Mouse (Mus musculus) lung, embryonic 14.5 days (tissue): ENCODE results near the gene Col4a2. TPM values are rescaled to one million over a fixed set of nuclear protein-coding genes. Genes with fewer than 3 reads are reported as not detected.

Experiments
- ATAC-seq: fragments of 200-750 bp; cut with Nextera tagmentation; 2 replicates; pipeline ENCODE4 v1.8.0; 2017; ENCODE audit warnings: mild to moderate bottlenecking, moderate TSS enrichment, moderate library complexity; ENCODE audit not compliant: insufficient read depth
- DNase-seq: peaks from one replicate; pipeline ENCODE4 v3.0.0-alpha.2; 2015
- H3K27ac ChIP-seq: fragments of 300-500 bp; sonication (generic); 2 replicates; pipeline ENCODE4 v1.5.1; 2014; ENCODE audit warnings: low read depth, mild to moderate bottlenecking, moderate library complexity
- H3K27me3 ChIP-seq: fragments of 300-500 bp; sonication (generic); 2 replicates; pipeline ENCODE4 v1.6.1; 2014; ENCODE audit warnings: low read length, control low read depth; ENCODE audit not compliant: insufficient read depth
- H3K36me3 ChIP-seq: fragments of 300-500 bp; sonication (generic); 2 replicates; pipeline ENCODE4 v1.6.1; 2014; ENCODE audit warnings: control low read depth; ENCODE audit not compliant: insufficient read depth
- H3K4me1 ChIP-seq: fragments of 300-500 bp; sonication (generic); 2 replicates; pipeline ENCODE4 v1.6.1; 2014; ENCODE audit warnings: antibody characterized with exemption, control low read depth; ENCODE audit not compliant: insufficient read depth
- H3K4me2 ChIP-seq: fragments of 300-500 bp; sonication (generic); 2 replicates; pipeline ENCODE4 v1.6.1; 2014; ENCODE audit warnings: mild to moderate bottlenecking
- H3K4me3 ChIP-seq: fragments of 300-500 bp; sonication (generic); 2 replicates; pipeline ENCODE4 v1.5.1; 2014; ENCODE audit warnings: low read depth, low read length
- H3K9ac ChIP-seq: fragments of 300-500 bp; sonication (generic); 2 replicates; pipeline ENCODE4 v1.6.1; 2014
- H3K9me3 ChIP-seq: fragments of 300-500 bp; sonication (generic); 2 replicates; pipeline ENCODE4 v1.6.1; 2016; ENCODE audit warnings: low read depth, low read length, control low read depth
- CTCF ChIP-seq: IDR thresholded peaks from 2 replicates; pipeline ENCODE4 v1.5.1; 2016; ENCODE audit warnings: antibody characterized with exemption, low read depth
- WGBS: fragments of 180-500 bp; shearing (Covaris S2); extraction: QIAGEN DNeasy Blood & Tissue Kit; methylation state at CpG from one replicate; pipeline ENCODE4 v1.1.7; 2014; 5-methylcytosine and 5-hydroxymethylcytosine counted together
- polyA plus RNA-seq: library from polyadenylated mRNA; unstranded; fragments of >200 nt; fragmentation: Nextera tagmentation; extraction: Ambion mirVana; gene quantifications from 2 replicates; pipeline ENCODE4 v1.2.1, GENCODE M21; 2014

Col4a2 gene
- polyA plus RNA-seq, 1 experiment from 2014 or later = 111 TPM

GRCm38 (mm10) chr8:11304027-11304601 lies 8.5 kb upstream of the Col4a2 start:
- 78% methylated on average over 6 of the region's 6 CpGs for WGBS
- Histone ChIP-seq H3K4me3 (no peak overlapping the region), H3K9ac (no peak overlapping the region), H3K4me2 (no peak overlapping the region), H3K4me1 (peaks cover 12% of the 10 kb centered on the region), H3K27ac (no peak overlapping the region), H3K27me3 (no peaks in the 10 kb centered on the region), H3K9me3 (no peaks in the 10 kb centered on the region), H3K36me3 (peaks cover 9% of the 10 kb centered on the region)
- DNase-seq = no peak
- no peak for TF ChIP-seq CTCF
- ATAC-seq = no peak

GRCm38 (mm10) chr8:11305539-11305938 lies 7.1 kb upstream of the Col4a2 start:
- Histone ChIP-seq H3K9ac (no peak overlapping the region), H3K4me2 (no peak overlapping the region)

GRCm38 (mm10) chr8:11307451-11307850 lies 5.2 kb upstream of the Col4a2 start:
- H3K9ac ChIP-seq = no peak overlapping the region
- no peak overlapping the region for H3K27ac ChIP-seq
- DNase-seq = no peak
- peaks cover 9% of the 10 kb centered on the region for H3K36me3 ChIP-seq
- no peak overlapping the region for H3K4me2 ChIP-seq
- WGBS = 76% methylated on average over 7 of the region's 7 CpGs
- no peak for TF ChIP-seq CTCF
- no peaks in the 10 kb centered on the region for H3K27me3 ChIP-seq
- no peaks in the 10 kb centered on the region; the same call in 1 of the 2 replicates for H3K4me1 ChIP-seq
- no peak overlapping the region for H3K4me3 ChIP-seq
- H3K9me3 ChIP-seq = no peaks in the 10 kb centered on the region
- no peak for ATAC-seq

More at GRCm38 (mm10) chr8:11305539-11305938, 7.1 kb upstream of the Col4a2 start:
- Histone ChIP-seq H3K36me3 (peaks cover 9% of the 10 kb centered on the region), H3K9me3 (no peaks in the 10 kb centered on the region), H3K4me3 (no peak overlapping the region), H3K4me1 (peaks cover 2% of the 10 kb centered on the region; the same call in 1 of the 2 replicates), H3K27me3 (no peaks in the 10 kb centered on the region), H3K27ac (no peak overlapping the region)
- WGBS = 73% methylated on average over 1 of the region's 1 CpGs
- ATAC-seq (no peak), DNase-seq (no peak)
- TF ChIP-seq CTCF = no peak

GRCm38 (mm10) chr8:11308570-11308998 lies 4.0 kb upstream of the Col4a2 start:
- Histone ChIP-seq H3K27ac (no peak overlapping the region), H3K9me3 (no peaks in the 10 kb centered on the region), H3K36me3 (peaks cover 9% of the 10 kb centered on the region), H3K4me1 (no peaks in the 10 kb centered on the region; the same call in 1 of the 2 replicates), H3K4me2 (peak overlapping the region; percentile 94), H3K27me3 (no peaks in the 10 kb centered on the region), H3K4me3 (no peak overlapping the region), H3K9ac (no peak overlapping the region)
- DNase-seq (no peak), ATAC-seq (no peak)
- 73% methylated on average over 7 of the region's 7 CpGs for WGBS
- no peak for TF ChIP-seq CTCF

- 46% methylated on average over 5 of the region's 5 CpGs for WGBS
- Histone ChIP-seq H3K36me3 (peaks cover 9% of the 10 kb centered on the region), H3K4me3 (peak overlapping the region; percentile 7; the same call in 1 of the 2 replicates), H3K4me2 (peak overlapping the region; percentile 94), H3K27ac (peak overlapping the region; percentile 10; the same call in 1 of the 2 replicates), H3K27me3 (no peaks in the 10 kb centered on the region), H3K4me1 (peaks cover 3% of the 10 kb centered on the region; the same call in 1 of the 2 replicates), H3K9me3 (no peaks in the 10 kb centered on the region), H3K9ac (no peak overlapping the region)
- no peak for ATAC-seq
- no peak for DNase-seq
- TF ChIP-seq CTCF = no peak
Observed at GRCm38 (mm10) chr8:11309226-11309625, 3.4 kb upstream of the Col4a2 start.

GRCm38 (mm10) chr8:11310049-11310448 lies 2.6 kb upstream of the Col4a2 start:
- ATAC-seq (no peak), DNase-seq (no peak)
- Histone ChIP-seq H3K9me3 (no peaks in the 10 kb centered on the region), H3K27ac (peak overlapping the region; percentile 10; the same call in 1 of the 2 replicates), H3K27me3 (no peaks in the 10 kb centered on the region), H3K36me3 (peaks cover 7% of the 10 kb centered on the region), H3K4me3 (peak overlapping the region; percentile 85; the same call in 1 of the 2 replicates), H3K4me2 (peak overlapping the region; percentile 94), H3K9ac (no peak overlapping the region), H3K4me1 (peaks cover 5% of the 10 kb centered on the region; the same call in 1 of the 2 replicates)
- TF ChIP-seq CTCF = no peak
- 54% methylated on average over 2 of the region's 2 CpGs for WGBS

- H3K4me1 ChIP-seq = peaks cover 6% of the 10 kb centered on the region
Observed at GRCm38 (mm10) chr8:11311681-11312348, 790 bp upstream of the Col4a2 start.

More at GRCm38 (mm10) chr8:11311681-11312348, 790 bp upstream of the Col4a2 start:
- Histone ChIP-seq H3K36me3 (peaks cover 7% of the 10 kb centered on the region), H3K4me2 (peak overlapping the region; percentile 94), H3K9ac (peak overlapping the region; percentile 95), H3K27me3 (no peaks in the 10 kb centered on the region), H3K27ac (peak overlapping the region; percentile 93), H3K9me3 (no peaks in the 10 kb centered on the region), H3K4me3 (peak overlapping the region; percentile 85)
- no peak for TF ChIP-seq CTCF
- WGBS = 1% methylated on average over 34 of the region's 34 CpGs
- peak; percentile 35 for ATAC-seq
- peak; percentile 74 for DNase-seq
